Mouse (Mus musculus): ENCODE data around the gene Tmem129. TPM values are rescaled to one million over a fixed set of nuclear protein-coding genes. Genes with fewer than 3 reads are reported as not detected.

Tmem129 gene
- polyA plus RNA-seq, 1 experiment: 2.2 TPM

DNA sequence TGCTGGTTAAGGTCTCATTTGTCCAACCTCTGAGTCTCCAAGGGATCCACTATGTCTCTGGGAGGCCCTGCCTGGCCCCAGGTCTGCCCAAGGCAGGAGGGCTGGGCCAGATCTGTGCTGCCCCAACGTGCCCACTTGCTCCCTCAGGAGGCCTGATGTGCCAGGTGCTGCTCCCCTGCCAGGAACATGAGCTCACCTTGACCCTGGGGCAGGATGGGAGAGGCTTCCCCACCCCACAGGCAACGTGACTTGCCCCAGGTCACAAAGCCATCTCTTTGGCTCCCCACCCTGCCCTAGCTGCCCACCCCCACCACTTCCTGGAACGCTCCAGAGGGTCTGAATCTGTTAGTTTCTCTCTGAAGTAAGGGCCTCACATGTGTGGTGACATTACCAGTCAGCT, 22.8 kb upstream of the Tmem129 start:
- Histone ChIP-seq H3K4me1 (ENCODE audit: control insufficient read depth) (peaks cover 18% of the 10 kb centered on the region), H3K36me3 (ENCODE audit: control insufficient read depth) (no peaks in the 10 kb centered on the region), H3K9me3 (ENCODE audit: control insufficient read depth, low read length) (no peaks in the 10 kb centered on the region), H3K27me3 (ENCODE audit: control insufficient read depth) (no peaks in the 10 kb centered on the region), H3K4me3 (replicated peaks) (no peak overlapping the region)
- TF ChIP-seq GATA1 (IDR thresholded peaks at IDR 0.05; ENCODE audit: low read length) (no peak), TAL1 (IDR thresholded peaks at IDR 0.05; ENCODE audit: low read length) (no peak)

DNA sequence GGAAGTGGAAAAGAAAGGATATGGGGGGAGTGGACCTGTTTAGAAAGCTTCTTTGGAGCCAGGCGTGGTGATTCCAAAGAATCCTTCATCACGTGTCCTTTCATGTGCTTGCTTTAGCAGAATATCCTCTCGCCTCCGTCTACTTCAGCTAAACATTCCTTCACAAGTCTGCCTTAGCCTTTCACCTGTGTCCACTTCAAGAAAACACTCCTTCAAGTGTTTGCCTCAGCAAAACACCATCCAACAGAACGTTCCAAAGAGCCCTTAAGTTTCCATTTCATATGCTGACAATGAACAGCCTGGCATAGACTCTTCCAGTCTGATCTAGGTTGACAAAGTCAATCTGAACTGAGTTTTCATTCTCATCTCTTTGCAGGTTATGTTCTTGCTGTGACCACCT, 20.0 kb upstream of the Tmem129 start:
- Histone ChIP-seq H3K36me3 (ENCODE audit: control insufficient read depth) (peaks cover 15% of the 10 kb centered on the region), H3K4me1 (ENCODE audit: control insufficient read depth) (peaks cover 23% of the 10 kb centered on the region), H3K27me3 (ENCODE audit: control insufficient read depth) (no peaks in the 10 kb centered on the region), H3K9me3 (ENCODE audit: control insufficient read depth, low read length) (no peaks in the 10 kb centered on the region), H3K4me3 (replicated peaks) (no peak overlapping the region)
- TF ChIP-seq TAL1 (IDR thresholded peaks at IDR 0.05; ENCODE audit: low read length): no peak
- TF ChIP-seq GATA1 (IDR thresholded peaks at IDR 0.05; ENCODE audit: low read length): no peak

- peaks cover 37% of the 10 kb centered on the region for H3K36me3 ChIP-seq (ENCODE audit: control insufficient read depth)
- H3K4me1 ChIP-seq (ENCODE audit: control insufficient read depth): peaks cover 8% of the 10 kb centered on the region
- no peaks in the 10 kb centered on the region for H3K27me3 ChIP-seq (ENCODE audit: control insufficient read depth)
- no peak overlapping the region for H3K4me3 ChIP-seq (replicated peaks)
- no peaks in the 10 kb centered on the region for H3K9me3 ChIP-seq (ENCODE audit: control insufficient read depth, low read length)
- TF ChIP-seq TAL1 (IDR thresholded peaks at IDR 0.05; ENCODE audit: low read length): no peak
- no peak for TF ChIP-seq GATA1 (IDR thresholded peaks at IDR 0.05; ENCODE audit: low read length)
Observed at GRCm38 (mm10) chr5:33675964-33676363, 17.7 kb upstream of the Tmem129 start.

- Histone ChIP-seq H3K27me3 (ENCODE audit: control insufficient read depth) (no peaks in the 10 kb centered on the region), H3K4me3 (replicated peaks) (no peak overlapping the region), H3K9me3 (ENCODE audit: control insufficient read depth, low read length) (no peaks in the 10 kb centered on the region), H3K4me1 (ENCODE audit: control insufficient read depth) (peaks cover 5% of the 10 kb centered on the region), H3K36me3 (ENCODE audit: control insufficient read depth) (peaks cover 53% of the 10 kb centered on the region)
- no peak for TF ChIP-seq TAL1 (IDR thresholded peaks at IDR 0.05; ENCODE audit: low read length)
- no peak for TF ChIP-seq GATA1 (IDR thresholded peaks at IDR 0.05; ENCODE audit: low read length)
Observed at GRCm38 (mm10) chr5:33674439-33674838, 16.2 kb upstream of the Tmem129 start.

GRCm38 (mm10) chr5:33671659-33672058, 13.4 kb upstream of the Tmem129 start:
- Histone ChIP-seq H3K4me1 (ENCODE audit: control insufficient read depth) (peaks cover 5% of the 10 kb centered on the region), H3K36me3 (ENCODE audit: control insufficient read depth) (peaks cover 81% of the 10 kb centered on the region), H3K4me3 (replicated peaks) (no peak overlapping the region), H3K9me3 (ENCODE audit: control insufficient read depth, low read length) (no peaks in the 10 kb centered on the region), H3K27me3 (ENCODE audit: control insufficient read depth) (no peaks in the 10 kb centered on the region)
- TF ChIP-seq TAL1 (IDR thresholded peaks at IDR 0.05; ENCODE audit: low read length) (no peak), GATA1 (IDR thresholded peaks at IDR 0.05; ENCODE audit: low read length) (no peak)

GRCm38 (mm10) chr5:33668223-33668622, 10.0 kb upstream of the Tmem129 start:
- TF ChIP-seq GATA1 (IDR thresholded peaks at IDR 0.05; ENCODE audit: low read length) (no peak), TAL1 (IDR thresholded peaks at IDR 0.05; ENCODE audit: low read length) (no peak)
- H3K4me1 ChIP-seq (ENCODE audit: control insufficient read depth): no peaks in the 10 kb centered on the region
- peaks cover 98% of the 10 kb centered on the region for H3K36me3 ChIP-seq (ENCODE audit: control insufficient read depth)
- H3K4me3 ChIP-seq (replicated peaks): no peak overlapping the region
- no peaks in the 10 kb centered on the region for H3K27me3 ChIP-seq (ENCODE audit: control insufficient read depth)
- H3K9me3 ChIP-seq (ENCODE audit: control insufficient read depth, low read length): no peaks in the 10 kb centered on the region

GRCm38 (mm10) chr5:33658664-33659050, 441 bp upstream of the Tmem129 start:
- Histone ChIP-seq H3K4me3 (replicated peaks) (peak overlapping the region; percentile 87), H3K9me3 (ENCODE audit: control insufficient read depth, low read length) (no peaks in the 10 kb centered on the region), H3K36me3 (ENCODE audit: control insufficient read depth) (peaks cover 74% of the 10 kb centered on the region), H3K4me1 (ENCODE audit: control insufficient read depth) (peaks cover 61% of the 10 kb centered on the region), H3K27me3 (ENCODE audit: control insufficient read depth) (no peaks in the 10 kb centered on the region)
- no peak for TF ChIP-seq GATA1 (IDR thresholded peaks at IDR 0.05; ENCODE audit: low read length)

DNA sequence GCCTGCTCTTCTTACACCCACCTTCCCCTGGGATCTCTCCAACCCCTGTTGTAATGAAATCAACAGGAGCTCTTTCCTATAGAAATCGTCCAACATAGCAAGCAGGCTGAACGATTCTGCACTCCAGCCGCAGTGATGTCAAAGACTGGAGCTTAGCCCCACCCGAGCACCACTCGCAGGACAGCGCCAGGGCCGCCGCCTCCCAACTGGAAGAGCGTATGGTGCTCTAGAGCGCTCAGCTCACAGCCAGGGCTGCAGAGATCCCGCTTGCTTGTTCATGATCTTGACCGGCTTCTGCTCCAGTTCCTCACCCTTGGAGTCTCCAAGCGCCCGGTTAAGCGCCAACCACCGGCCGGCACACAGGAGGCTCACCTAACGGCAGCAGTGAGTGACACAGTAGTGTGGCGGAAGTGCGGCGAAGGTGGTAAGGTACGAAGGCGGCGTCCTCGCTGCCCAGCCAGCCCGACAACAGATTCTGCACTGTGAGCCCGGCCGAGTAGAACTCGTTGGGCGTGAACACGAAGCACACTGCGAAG, 897 bp downstream of the Tmem129 start:
- TF ChIP-seq GATA1 (IDR thresholded peaks at IDR 0.05; ENCODE audit: low read length) (no peak), TAL1 (IDR thresholded peaks at IDR 0.05; ENCODE audit: low read length) (no peak)
- H3K9me3 ChIP-seq (ENCODE audit: control insufficient read depth, low read length): no peaks in the 10 kb centered on the region
- peaks cover 75% of the 10 kb centered on the region for H3K4me1 ChIP-seq (ENCODE audit: control insufficient read depth)
- H3K4me3 ChIP-seq (replicated peaks): peak overlapping the region; percentile 87
- H3K36me3 ChIP-seq (ENCODE audit: control insufficient read depth): peaks cover 73% of the 10 kb centered on the region
- no peaks in the 10 kb centered on the region for H3K27me3 ChIP-seq (ENCODE audit: control insufficient read depth)

- Histone ChIP-seq H3K27me3 (ENCODE audit: control insufficient read depth) (no peaks in the 10 kb centered on the region), H3K9me3 (ENCODE audit: control insufficient read depth, low read length) (no peaks in the 10 kb centered on the region), H3K36me3 (ENCODE audit: control insufficient read depth) (peaks cover 71% of the 10 kb centered on the region), H3K4me3 (replicated peaks) (peak overlapping the region; percentile 87), H3K4me1 (ENCODE audit: control insufficient read depth) (peaks cover 75% of the 10 kb centered on the region)
- TF ChIP-seq TAL1 (IDR thresholded peaks at IDR 0.05; ENCODE audit: low read length): no peak
- TF ChIP-seq GATA1 (IDR thresholded peaks at IDR 0.05; ENCODE audit: low read length): no peak
Observed at GRCm38 (mm10) chr5:33656739-33657138, 1.5 kb downstream of the Tmem129 start.

- H3K27me3 ChIP-seq (ENCODE audit: control insufficient read depth): no peaks in the 10 kb centered on the region
- H3K36me3 ChIP-seq (ENCODE audit: control insufficient read depth): peaks cover 69% of the 10 kb centered on the region
- peak overlapping the region; percentile 87 for H3K4me3 ChIP-seq (replicated peaks)
- TF ChIP-seq TAL1 (IDR thresholded peaks at IDR 0.05; ENCODE audit: low read length): no peak
- no peak for TF ChIP-seq GATA1 (IDR thresholded peaks at IDR 0.05; ENCODE audit: low read length)
- H3K9me3 ChIP-seq (ENCODE audit: control insufficient read depth, low read length): no peaks in the 10 kb centered on the region
- peaks cover 71% of the 10 kb centered on the region for H3K4me1 ChIP-seq (ENCODE audit: control insufficient read depth)
Observed at GRCm38 (mm10) chr5:33655251-33655840, 2.9 kb downstream of the Tmem129 start.

Data from erythroblast, embryonic 14.5 days (primary cell).